Mouse (Mus musculus) limb, embryonic 12.5 days (tissue): ENCODE measurements around the gene Cacna1c. TPM values are rescaled to one million over a fixed set of nuclear protein-coding genes. Genes with fewer than 3 reads are reported as not detected.

Experiments
- ATAC-seq: fragments of 200-750 bp; cut with Nextera tagmentation; 2 replicates; pipeline ENCODE4 v1.8.0; 2017; ENCODE audit warnings: low read depth, moderate TSS enrichment; ENCODE audit not compliant: insufficient number of reproducible peaks, insufficient read depth, low FRiP score, low TSS enrichment
- H3K27ac ChIP-seq: fragments of 300-500 bp; sonication (generic); 2 replicates; pipeline ENCODE4 v1.5.1; 2016; ENCODE audit warnings: mild to moderate bottlenecking, moderate library complexity
- H3K27me3 ChIP-seq: fragments of 300-500 bp; sonication (generic); 2 replicates; pipeline ENCODE4 v1.6.1; 2016; ENCODE audit warnings: mild to moderate bottlenecking, moderate library complexity
- H3K36me3 ChIP-seq: fragments of 300-500 bp; sonication (generic); 2 replicates; pipeline ENCODE4 v1.6.1; 2016; ENCODE audit warnings: mild to moderate bottlenecking, moderate library complexity
- H3K4me1 ChIP-seq: fragments of 300-500 bp; sonication (generic); replicated peaks from 2 replicates; pipeline ENCODE4 v1.6.1; 2016
- H3K4me2 ChIP-seq: fragments of 300-500 bp; sonication (generic); 2 replicates; pipeline ENCODE4 v1.6.1; 2016; ENCODE audit warnings: mild to moderate bottlenecking, moderate library complexity
- H3K4me3 ChIP-seq: fragments of 300-500 bp; sonication (generic); replicated peaks from 2 replicates; pipeline ENCODE4 v1.5.1; 2016; ENCODE audit warnings: mild to moderate bottlenecking
- H3K9ac ChIP-seq: fragments of 300-500 bp; sonication (generic); replicated peaks from 2 replicates; pipeline ENCODE4 v1.6.1; 2016; ENCODE audit warnings: mild to moderate bottlenecking, moderate library complexity
- H3K9me3 ChIP-seq: fragments of 300-500 bp; sonication (generic); 2 replicates; pipeline ENCODE4 v1.6.1; 2016; ENCODE audit warnings: mild to moderate bottlenecking, moderate library complexity
- WGBS: fragments of 180-500 bp; shearing (Covaris S2); methylation state at CpG from one replicate; pipeline ENCODE4 v1.1.7; 2016; 5-methylcytosine and 5-hydroxymethylcytosine counted together
- polyA plus RNA-seq: library from polyadenylated mRNA; unstranded; fragments of >200 nt; fragmentation: Nextera tagmentation; extraction: Ambion mirVana; gene quantifications from 2 replicates; pipeline ENCODE4 v1.2.1, GENCODE M21; 2016

Cacna1c gene
- polyA plus RNA-seq, 1 experiment from 2014 or later, result 13.8 TPM

DNA sequence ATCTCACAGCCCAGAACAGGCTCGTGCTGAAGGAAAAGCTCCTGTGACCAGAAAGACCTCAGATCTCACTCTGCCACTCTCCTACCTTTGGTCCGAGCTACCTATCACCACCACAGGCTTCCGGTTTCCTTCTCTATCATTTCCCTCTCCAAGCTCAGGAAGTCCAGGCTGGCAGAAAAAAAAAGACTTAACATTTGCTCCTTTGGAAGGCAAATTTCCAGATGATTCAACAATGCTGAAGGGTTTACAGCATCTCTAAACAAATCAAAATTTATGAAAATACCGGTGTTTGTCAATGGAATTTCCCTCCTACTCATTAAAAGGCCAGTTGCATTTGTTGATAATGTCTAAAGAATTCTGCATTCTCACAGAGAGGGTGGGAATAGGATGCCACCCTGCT, 288.0 kb downstream of the Cacna1c start:
- no peaks in the 10 kb centered on the region for H3K36me3 ChIP-seq
- H3K27me3 ChIP-seq, result no peaks in the 10 kb centered on the region
- H3K9me3 ChIP-seq, result no peaks in the 10 kb centered on the region
- no peak overlapping the region for H3K4me2 ChIP-seq
- H3K4me3 ChIP-seq, result no peak overlapping the region
- ATAC-seq, result no peak
- peak overlapping the region; percentile 74; the same call in 1 of the 2 replicates for H3K27ac ChIP-seq
- no peak overlapping the region for H3K9ac ChIP-seq
- 64% methylated on average over 4 of the region's 4 CpGs for WGBS
- peaks cover 31% of the 10 kb centered on the region for H3K4me1 ChIP-seq

DNA sequence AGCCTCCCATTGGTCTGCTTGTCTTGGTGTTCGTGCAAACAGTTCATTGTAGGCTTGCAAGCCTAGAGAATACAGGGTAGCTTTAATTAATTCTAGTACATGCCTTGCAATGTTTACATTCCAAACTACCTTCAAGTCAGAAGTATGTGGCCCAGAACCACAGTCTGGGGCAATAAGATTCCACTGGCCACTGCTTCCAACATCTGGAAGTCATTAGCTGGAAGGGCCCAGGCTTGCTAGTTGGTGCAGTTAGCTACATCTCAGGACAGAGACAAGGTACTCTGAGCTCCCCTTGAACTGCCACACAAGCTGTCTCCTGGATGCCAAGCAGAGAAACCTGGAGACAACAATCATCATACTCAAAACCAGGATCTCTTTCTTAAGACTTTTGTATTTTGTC, 288.5 kb downstream of the Cacna1c start:
- Histone ChIP-seq H3K27ac (peak overlapping the region; percentile 74; the same call in 1 of the 2 replicates), H3K4me2 (no peak overlapping the region), H3K4me1 (peaks cover 31% of the 10 kb centered on the region), H3K9me3 (no peaks in the 10 kb centered on the region), H3K4me3 (no peak overlapping the region), H3K27me3 (no peaks in the 10 kb centered on the region), H3K36me3 (no peaks in the 10 kb centered on the region), H3K9ac (no peak overlapping the region)
- ATAC-seq, result 0 out of 2 replicates have a peak, but pooled peaks have one; percentile 42
- 0% methylated on average over 1 of the region's 1 CpGs for WGBS

DNA sequence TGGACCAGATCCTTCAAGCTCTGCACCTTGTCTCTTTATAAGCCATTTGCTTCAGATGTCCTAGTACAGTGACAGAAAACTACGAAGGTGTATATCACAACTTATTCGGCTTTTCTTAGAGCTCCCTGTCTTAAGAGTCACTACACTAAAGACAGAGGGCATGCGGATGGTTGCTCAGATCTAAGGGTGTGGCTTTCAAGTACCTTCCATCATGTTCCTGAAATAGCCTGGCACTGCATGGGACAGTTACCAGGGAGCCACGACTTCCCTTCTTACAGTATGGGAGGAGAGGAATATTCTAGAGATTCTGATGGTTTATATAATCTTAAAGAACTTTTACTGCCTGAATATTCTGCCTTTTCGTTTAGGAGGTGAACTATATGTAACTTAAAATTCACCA, 289.3 kb downstream of the Cacna1c start:
- 89% methylated on average over 5 of the region's 5 CpGs for WGBS
- Histone ChIP-seq H3K4me1 (peaks cover 27% of the 10 kb centered on the region), H3K27ac (no peak overlapping the region), H3K36me3 (no peaks in the 10 kb centered on the region), H3K9me3 (no peaks in the 10 kb centered on the region), H3K27me3 (no peaks in the 10 kb centered on the region), H3K9ac (no peak overlapping the region), H3K4me3 (no peak overlapping the region), H3K4me2 (no peak overlapping the region)
- no peak for ATAC-seq

DNA sequence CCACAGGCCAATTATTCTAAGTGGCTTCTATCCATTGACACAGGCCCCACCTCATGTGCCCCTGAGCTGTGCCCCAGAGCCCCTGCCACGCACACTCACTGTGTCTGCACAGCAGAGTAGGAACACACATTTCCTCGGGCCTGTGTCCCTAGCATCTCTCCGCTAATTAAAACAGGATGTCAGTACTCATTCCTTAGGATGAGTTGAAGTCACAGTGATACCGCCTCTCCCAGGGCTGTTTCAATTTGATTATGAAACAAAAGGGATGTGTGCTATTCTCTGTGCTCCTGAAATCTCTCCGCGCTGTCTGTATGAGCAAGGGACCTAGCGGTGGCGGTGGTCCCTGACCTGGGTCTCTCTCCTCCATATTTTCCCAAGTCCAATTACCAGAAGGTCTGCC, 296.5 kb downstream of the Cacna1c start:
- no peak for ATAC-seq
- Histone ChIP-seq H3K9ac (no peak overlapping the region), H3K36me3 (no peaks in the 10 kb centered on the region), H3K9me3 (no peaks in the 10 kb centered on the region), H3K27ac (no peak overlapping the region), H3K4me2 (no peak overlapping the region), H3K27me3 (no peaks in the 10 kb centered on the region), H3K4me1 (peaks cover 18% of the 10 kb centered on the region), H3K4me3 (no peak overlapping the region)
- WGBS, result 61% methylated on average over 8 of the region's 8 CpGs

DNA sequence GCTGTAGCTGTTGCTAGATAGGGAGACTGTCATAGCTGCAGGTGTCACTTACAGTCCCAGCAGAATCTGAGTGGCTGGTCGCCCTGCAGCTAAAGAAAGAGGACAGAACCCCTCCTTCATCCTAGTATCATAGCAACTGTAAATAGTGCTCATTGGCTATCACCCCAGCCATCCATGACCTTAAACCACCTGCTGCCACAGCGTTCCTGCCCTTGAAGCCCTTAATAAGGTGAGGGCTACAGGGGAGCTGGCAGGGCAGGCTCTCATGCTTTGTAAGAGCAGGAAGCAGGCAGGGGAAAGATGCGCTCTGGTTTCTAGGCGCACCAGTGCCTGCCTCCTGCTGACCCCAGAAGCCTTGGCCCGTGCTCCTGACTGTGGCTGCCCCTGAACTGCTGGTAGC, 299.1 kb downstream of the Cacna1c start:
- WGBS, result 59% methylated on average over 5 of the region's 5 CpGs
- H3K4me3 ChIP-seq, result no peak overlapping the region
- no peak for ATAC-seq
- no peak overlapping the region for H3K27ac ChIP-seq
- H3K4me2 ChIP-seq, result no peak overlapping the region
- no peaks in the 10 kb centered on the region for H3K36me3 ChIP-seq
- H3K27me3 ChIP-seq, result no peaks in the 10 kb centered on the region
- peaks cover 14% of the 10 kb centered on the region for H3K4me1 ChIP-seq
- H3K9ac ChIP-seq, result no peak overlapping the region
- no peaks in the 10 kb centered on the region for H3K9me3 ChIP-seq

DNA sequence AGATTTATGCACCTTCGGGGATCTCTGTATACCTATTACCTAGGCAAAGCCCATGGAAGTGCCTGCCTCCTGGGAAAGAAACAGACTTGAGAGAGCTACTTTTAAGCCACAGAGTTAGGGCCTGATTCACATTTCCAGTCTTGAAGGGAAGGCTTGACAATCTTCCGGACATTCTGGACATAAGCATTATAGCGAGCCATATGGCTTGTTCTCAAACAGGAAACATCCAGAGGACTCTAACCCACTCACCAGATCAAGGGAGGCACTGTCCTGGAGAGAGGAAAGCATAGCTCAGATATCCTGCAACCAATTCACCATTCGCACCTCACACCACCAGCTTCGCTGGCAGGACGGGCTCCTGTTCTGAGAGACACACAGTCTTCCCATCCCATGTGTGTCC, 302.2 kb downstream of the Cacna1c start:
- no peaks in the 10 kb centered on the region for H3K27me3 ChIP-seq
- H3K4me3 ChIP-seq, result no peak overlapping the region
- H3K9me3 ChIP-seq, result no peaks in the 10 kb centered on the region
- no peaks in the 10 kb centered on the region for H3K36me3 ChIP-seq
- H3K9ac ChIP-seq, result no peak overlapping the region
- H3K27ac ChIP-seq, result no peak overlapping the region
- peaks cover 8% of the 10 kb centered on the region for H3K4me1 ChIP-seq
- no peak overlapping the region for H3K4me2 ChIP-seq
- ATAC-seq, result no peak
- WGBS, result 85% methylated on average over 6 of the region's 6 CpGs

DNA sequence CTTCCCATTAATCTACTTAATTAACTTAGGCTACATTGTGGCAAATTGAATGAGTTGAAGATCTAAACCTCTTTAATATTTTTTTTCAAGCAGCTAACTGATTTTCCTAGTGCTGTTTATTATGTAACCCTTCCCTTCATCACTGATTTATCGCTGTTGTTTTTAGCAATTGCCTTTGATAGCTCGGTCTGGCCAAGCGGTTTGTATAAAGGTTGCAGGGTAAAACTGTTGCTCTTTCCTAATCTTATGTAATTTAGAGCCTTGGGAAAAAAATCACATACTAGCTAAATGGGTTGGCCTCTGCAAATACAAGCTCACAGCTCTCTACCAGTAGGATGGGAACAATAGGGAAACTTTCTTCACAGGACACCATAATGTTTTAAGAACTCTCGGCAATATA, 306.8 kb downstream of the Cacna1c start:
- H3K4me2 ChIP-seq, result no peak overlapping the region
- no peaks in the 10 kb centered on the region for H3K9me3 ChIP-seq
- H3K27me3 ChIP-seq, result no peaks in the 10 kb centered on the region
- H3K27ac ChIP-seq, result no peak overlapping the region
- ATAC-seq, result no peak
- H3K36me3 ChIP-seq, result no peaks in the 10 kb centered on the region
- no peak overlapping the region for H3K9ac ChIP-seq
- WGBS, result 81% methylated on average over 4 of the region's 4 CpGs
- H3K4me3 ChIP-seq, result no peak overlapping the region
- H3K4me1 ChIP-seq, result peaks cover 12% of the 10 kb centered on the region; the same call in 1 of the 2 replicates

DNA sequence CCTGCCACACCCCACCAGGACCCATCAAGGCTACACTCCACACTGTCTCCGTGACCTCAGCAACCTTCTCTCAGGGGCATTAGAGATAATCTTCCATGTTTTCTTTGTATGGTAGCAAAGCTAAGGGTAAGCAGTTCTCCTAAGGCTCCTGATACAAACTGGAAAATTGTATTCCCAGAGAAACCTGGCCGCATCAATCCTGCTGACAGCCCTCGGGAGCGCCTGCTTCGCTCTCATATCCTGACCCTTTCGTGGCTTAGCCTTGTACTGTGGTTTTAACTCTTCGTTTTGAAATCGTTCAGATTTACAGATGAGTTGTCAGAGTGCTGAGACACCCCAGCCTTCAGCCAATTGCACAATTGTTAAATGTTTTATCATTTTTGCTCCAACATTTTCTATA, 309.2 kb downstream of the Cacna1c start:
- no peak overlapping the region for H3K9ac ChIP-seq
- no peak overlapping the region for H3K27ac ChIP-seq
- no peak overlapping the region for H3K4me2 ChIP-seq
- no peaks in the 10 kb centered on the region for H3K36me3 ChIP-seq
- peaks cover 13% of the 10 kb centered on the region for H3K4me1 ChIP-seq
- H3K4me3 ChIP-seq, result no peak overlapping the region
- no peak for ATAC-seq
- WGBS, result 83% methylated on average over 8 of the region's 8 CpGs
- H3K9me3 ChIP-seq, result no peaks in the 10 kb centered on the region
- no peaks in the 10 kb centered on the region for H3K27me3 ChIP-seq

DNA sequence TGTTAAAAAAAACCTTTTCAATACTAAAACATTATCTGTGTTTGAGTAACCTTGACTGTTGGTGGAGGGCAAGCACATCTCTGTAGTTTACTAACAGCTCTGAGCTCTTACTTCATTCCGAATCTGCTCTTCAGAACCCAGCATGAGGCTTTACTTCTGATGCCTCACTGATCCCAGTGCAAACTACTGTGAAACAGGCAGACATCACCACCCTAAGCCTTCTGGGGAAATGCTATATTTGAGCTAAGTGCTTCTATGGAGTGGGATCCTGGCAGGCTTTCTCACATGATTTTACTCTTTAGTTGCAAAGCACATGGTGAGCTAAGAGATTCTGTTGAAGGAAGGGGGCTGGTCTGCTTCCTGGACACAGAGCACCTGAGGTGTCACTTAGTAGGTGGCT, 311.3 kb downstream of the Cacna1c start:
- H3K4me2 ChIP-seq, result no peak overlapping the region
- no peak for ATAC-seq
- H3K4me1 ChIP-seq, result peaks cover 13% of the 10 kb centered on the region
- no peaks in the 10 kb centered on the region for H3K36me3 ChIP-seq
- no peak overlapping the region for H3K9ac ChIP-seq
- WGBS, result 67% methylated on average over 1 of the region's 1 CpGs
- no peaks in the 10 kb centered on the region for H3K27me3 ChIP-seq
- no peaks in the 10 kb centered on the region for H3K9me3 ChIP-seq
- no peak overlapping the region for H3K27ac ChIP-seq
- no peak overlapping the region for H3K4me3 ChIP-seq

DNA sequence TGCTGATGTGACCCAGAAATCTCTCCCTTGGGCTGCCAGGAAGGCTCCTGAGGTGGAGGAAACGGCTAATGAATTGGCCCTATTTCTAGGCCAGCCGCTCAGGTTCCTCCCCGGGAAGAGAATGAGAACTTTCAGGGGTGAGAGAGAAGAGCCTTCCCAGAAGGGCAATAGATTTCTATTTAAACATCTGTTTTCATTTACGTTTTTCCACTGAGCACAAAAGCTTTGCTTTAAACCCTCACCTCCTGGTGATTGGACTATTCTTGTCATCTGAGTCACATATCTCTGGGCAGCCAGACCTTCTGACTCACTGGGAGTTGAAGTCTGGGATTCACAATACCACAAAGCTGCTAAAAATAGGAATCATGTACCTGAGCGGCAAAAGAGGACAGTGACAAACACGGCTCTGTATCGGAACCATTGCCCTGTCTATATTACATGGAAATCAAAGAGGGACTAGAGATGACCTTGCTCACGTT, 312.1 kb downstream of the Cacna1c start:
- Histone ChIP-seq H3K9me3 (no peaks in the 10 kb centered on the region), H3K4me2 (no peak overlapping the region), H3K36me3 (no peaks in the 10 kb centered on the region), H3K27ac (no peak overlapping the region), H3K4me3 (no peak overlapping the region), H3K9ac (no peak overlapping the region), H3K27me3 (no peaks in the 10 kb centered on the region), H3K4me1 (peaks cover 13% of the 10 kb centered on the region)
- WGBS, result 44% methylated on average over 8 of the region's 8 CpGs
- ATAC-seq, result no peak

DNA sequence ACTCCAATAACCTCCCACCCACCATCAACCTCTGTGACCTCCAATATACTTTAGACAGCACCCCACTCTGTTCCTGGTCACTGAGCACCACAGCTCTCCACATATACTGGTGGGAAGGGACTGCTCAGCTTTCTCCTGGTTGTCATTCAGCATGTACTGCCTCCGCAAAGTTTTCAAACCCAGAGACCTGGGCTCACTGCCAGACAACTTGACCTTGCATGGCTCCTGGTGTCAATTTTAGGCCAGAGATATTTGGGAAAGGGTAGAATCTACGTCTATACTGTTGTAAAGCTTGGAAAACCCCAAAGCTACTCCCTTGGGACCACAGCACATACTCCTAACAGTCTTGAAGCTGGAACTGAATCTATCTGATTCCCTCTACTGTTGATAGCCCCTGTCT, 320.0 kb downstream of the Cacna1c start:
- no peak for ATAC-seq
- Histone ChIP-seq H3K9me3 (no peaks in the 10 kb centered on the region), H3K36me3 (no peaks in the 10 kb centered on the region), H3K27me3 (no peaks in the 10 kb centered on the region), H3K9ac (no peak overlapping the region), H3K27ac (no peak overlapping the region), H3K4me3 (no peak overlapping the region), H3K4me2 (no peak overlapping the region), H3K4me1 (peaks cover 7% of the 10 kb centered on the region)
- whole genome bisulfite sequencing, result 68% methylated on average over 2 of the region's 2 CpGs

DNA sequence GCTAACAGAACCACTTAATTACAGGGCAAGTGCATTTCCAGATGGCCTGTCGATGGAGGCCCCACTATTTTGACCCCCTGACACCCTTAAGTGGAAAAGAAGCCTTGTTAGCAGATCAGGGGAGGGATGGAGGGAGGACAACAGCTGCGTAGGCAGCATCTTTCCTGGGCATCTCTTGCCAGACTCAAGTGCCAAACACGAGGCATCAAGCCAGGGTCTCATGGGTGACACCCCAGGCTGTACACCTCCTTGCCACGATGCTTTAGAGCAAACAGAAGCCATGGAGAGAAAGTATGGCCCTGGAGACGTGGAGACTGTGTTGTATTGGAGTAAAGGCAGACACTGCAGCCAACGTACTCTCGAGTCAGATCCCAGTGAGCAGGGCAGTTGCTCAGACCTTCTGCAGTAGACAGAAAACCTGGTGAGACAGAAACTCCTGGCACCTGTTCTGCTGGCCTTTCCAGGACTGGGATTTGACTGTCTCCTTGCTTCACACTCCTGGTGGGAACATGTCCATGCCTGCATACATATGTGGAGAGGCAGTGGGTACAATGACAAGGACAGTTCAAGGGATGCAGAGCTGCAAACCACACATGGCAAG, 325.9 kb downstream of the Cacna1c start:
- no peak overlapping the region for H3K9ac ChIP-seq
- no peak overlapping the region for H3K4me3 ChIP-seq
- H3K36me3 ChIP-seq, result no peaks in the 10 kb centered on the region
- ATAC-seq, result no peak
- H3K9me3 ChIP-seq, result no peaks in the 10 kb centered on the region
- peaks cover 20% of the 10 kb centered on the region for H3K4me1 ChIP-seq
- no peak overlapping the region for H3K4me2 ChIP-seq
- H3K27me3 ChIP-seq, result no peaks in the 10 kb centered on the region
- 49% methylated on average over 7 of the region's 7 CpGs for whole genome bisulfite sequencing
- no peak overlapping the region for H3K27ac ChIP-seq
